Mouse (Mus musculus) midbrain, embryonic 10.5 days (tissue): ENCODE results near the gene Spib. TPM values are rescaled to one million over a fixed set of nuclear protein-coding genes. Genes with fewer than 3 reads are reported as not detected.

ENCODE experiments used
- DNase-seq: peaks from one replicate; pipeline ENCODE4 v3.0.0-alpha.2; 2017; ENCODE audit warnings: low spot score
- H3K27ac ChIP-seq: fragments of 300-500 bp; sonication (generic); replicated peaks from 2 replicates; pipeline ENCODE4 v1.5.1; 2016; ENCODE audit warnings: mild to moderate bottlenecking
- H3K27me3 ChIP-seq: fragments of 300-500 bp; sonication (generic); 2 replicates; pipeline ENCODE4 v1.6.1; 2016; ENCODE audit warnings: low read depth, mild to moderate bottlenecking; ENCODE audit not compliant: poor library complexity, severe bottlenecking
- H3K36me3 ChIP-seq: fragments of 300-500 bp; sonication (generic); 2 replicates; pipeline ENCODE4 v1.6.1; 2016; ENCODE audit warnings: mild to moderate bottlenecking, moderate library complexity
- H3K4me1 ChIP-seq: fragments of 300-500 bp; sonication (generic); 2 replicates; pipeline ENCODE4 v1.6.1; 2016
- H3K4me3 ChIP-seq: fragments of 300-500 bp; sonication (generic); 2 replicates; pipeline ENCODE4 v1.5.1; 2016; ENCODE audit warnings: mild to moderate bottlenecking, moderate library complexity
- H3K9me3 ChIP-seq: fragments of 300-500 bp; sonication (generic); replicated peaks from 2 replicates; pipeline ENCODE4 v1.6.1; 2016; ENCODE audit warnings: mild to moderate bottlenecking
- WGBS: fragments of 180-500 bp; shearing (Covaris S2); methylation state at CpG from one replicate; pipeline ENCODE4 v1.1.7; 2016; 5-methylcytosine and 5-hydroxymethylcytosine counted together
- polyA plus RNA-seq: library from polyadenylated mRNA; unstranded; fragments of >200 nt; fragmentation: Nextera tagmentation; extraction: Ambion mirVana; gene quantifications from 2 replicates; pipeline ENCODE4 v1.2.1, GENCODE M21; 2016

The Spib gene
- polyA plus RNA-seq, 1 experiment from 2014 or later: not detected

DNA sequence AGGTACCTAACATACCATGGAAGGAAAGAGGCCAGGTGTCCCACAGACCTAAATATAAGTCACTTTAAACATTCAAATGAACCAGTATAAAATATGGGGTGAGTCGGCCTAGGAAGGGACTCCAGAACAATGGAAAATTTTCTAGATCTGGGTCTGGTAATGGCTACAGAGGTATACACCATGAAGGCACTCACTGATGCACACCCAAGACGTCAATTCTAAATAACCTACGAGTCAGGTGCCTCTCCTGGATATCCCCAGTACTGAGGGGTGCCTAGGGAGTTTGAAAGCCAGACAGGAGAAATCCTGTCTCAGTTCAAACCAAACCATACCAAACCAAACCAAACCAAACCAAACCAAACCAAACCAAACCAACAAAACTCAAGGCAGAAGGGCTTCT lies 1.4 kb downstream of the Spib start:
- peaks cover 34% of the 10 kb centered on the region for H3K36me3 ChIP-seq
- peaks cover 14% of the 10 kb centered on the region for H3K4me1 ChIP-seq
- H3K9me3 ChIP-seq: no peaks in the 10 kb centered on the region
- H3K4me3 ChIP-seq: no peak overlapping the region
- DNase-seq: no peak
- WGBS: 75% methylated on average over 3 of the region's 3 CpGs
- H3K27me3 ChIP-seq: peaks cover 48% of the 10 kb centered on the region
- H3K27ac ChIP-seq: no peak overlapping the region

GRCm38 (mm10) chr7:44529518-44529917 lies 2.4 kb downstream of the Spib start:
- H3K27ac ChIP-seq: no peak overlapping the region
- WGBS: 64% methylated on average over 5 of the region's 5 CpGs
- H3K4me1 ChIP-seq: peaks cover 24% of the 10 kb centered on the region
- peaks cover 24% of the 10 kb centered on the region for H3K36me3 ChIP-seq
- H3K27me3 ChIP-seq: peaks cover 58% of the 10 kb centered on the region
- no peak overlapping the region for H3K4me3 ChIP-seq
- no peak for DNase-seq
- no peaks in the 10 kb centered on the region for H3K9me3 ChIP-seq

GRCm38 (mm10) chr7:44527483-44528398 lies 4.1 kb downstream of the Spib start:
- 7% methylated on average over 40 of the region's 40 CpGs for WGBS
- peaks cover 76% of the 10 kb centered on the region for H3K27me3 ChIP-seq
- peak overlapping the region; percentile 59; the same call in 1 of the 2 replicates for H3K27ac ChIP-seq
- H3K9me3 ChIP-seq: no peaks in the 10 kb centered on the region
- DNase-seq: peak; percentile 74
- peaks cover 24% of the 10 kb centered on the region for H3K4me1 ChIP-seq
- peak overlapping the region; percentile 53 for H3K4me3 ChIP-seq
- peaks cover 6% of the 10 kb centered on the region for H3K36me3 ChIP-seq

DNA sequence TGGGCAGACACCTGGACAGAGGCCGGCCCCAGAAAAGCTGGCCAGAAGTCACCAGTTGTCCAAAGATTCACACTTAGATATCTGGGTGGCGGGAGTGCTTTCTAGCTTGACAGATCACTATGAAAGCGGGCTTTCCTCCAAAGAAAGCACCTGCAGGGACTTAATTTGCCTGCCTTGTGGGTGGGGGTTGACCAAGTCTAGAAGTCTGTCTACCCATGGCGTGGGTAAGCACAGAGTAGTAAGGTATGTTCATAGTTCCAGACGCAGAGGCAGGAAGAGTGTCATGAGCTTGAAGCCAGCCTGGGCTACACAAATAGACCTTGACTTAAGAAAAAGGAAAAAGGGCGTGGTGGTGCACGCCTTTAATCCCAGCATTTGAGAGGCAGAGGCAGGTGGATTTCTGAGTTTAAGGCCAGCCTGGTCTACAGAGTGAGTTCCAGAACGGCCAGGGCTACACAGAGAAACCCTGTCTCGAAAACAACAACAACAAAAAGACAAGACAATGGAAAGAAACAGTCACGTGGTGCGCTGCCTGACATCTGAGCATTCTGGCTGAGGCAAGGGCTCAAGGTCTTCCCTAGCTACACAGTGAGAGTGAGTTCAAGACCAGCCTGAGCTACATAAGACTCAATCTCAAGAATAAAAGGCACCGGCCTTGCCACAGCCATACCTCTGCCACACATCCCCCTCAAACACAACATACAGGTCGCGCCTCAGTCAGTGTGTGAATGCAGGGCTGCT lies 5.3 kb downstream of the Spib start:
- no peak for DNase-seq
- peaks cover 88% of the 10 kb centered on the region for H3K27me3 ChIP-seq
- peaks cover 29% of the 10 kb centered on the region for H3K4me1 ChIP-seq
- 88% methylated on average over 14 of the region's 14 CpGs for WGBS
- H3K4me3 ChIP-seq: no peak overlapping the region
- no peak overlapping the region for H3K27ac ChIP-seq
- no peaks in the 10 kb centered on the region for H3K36me3 ChIP-seq
- H3K9me3 ChIP-seq: no peaks in the 10 kb centered on the region

GRCm38 (mm10) chr7:44525126-44525832 lies 6.6 kb downstream of the Spib start:
- peaks cover 35% of the 10 kb centered on the region for H3K4me1 ChIP-seq
- peak overlapping the region; percentile 9; the same call in 1 of the 2 replicates for H3K4me3 ChIP-seq
- DNase-seq: no peak
- WGBS: 21% methylated on average over 22 of the region's 22 CpGs
- no peaks in the 10 kb centered on the region for H3K36me3 ChIP-seq
- H3K27ac ChIP-seq: peak overlapping the region; percentile 49
- no peaks in the 10 kb centered on the region for H3K9me3 ChIP-seq
- H3K27me3 ChIP-seq: peaks cover 98% of the 10 kb centered on the region

DNA sequence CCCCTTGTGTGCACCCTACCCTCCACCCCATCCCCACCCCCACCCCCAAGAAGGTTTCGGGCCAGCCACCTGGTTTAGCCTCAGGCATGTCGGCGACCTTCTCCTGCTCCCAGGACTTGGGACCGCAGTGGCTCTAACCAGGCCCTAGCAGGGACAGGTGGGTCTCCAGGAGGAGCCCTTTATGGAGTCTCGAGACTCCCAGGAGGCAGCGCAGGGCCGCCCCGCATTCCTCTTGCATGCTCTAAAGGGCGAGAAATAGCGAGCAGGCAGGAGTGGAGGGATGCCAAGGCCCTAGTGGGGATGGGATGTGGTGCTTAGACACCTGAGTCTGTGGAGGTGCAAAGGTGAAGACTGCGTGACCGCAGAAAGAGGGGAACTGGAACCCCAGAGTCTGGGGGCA lies 7.4 kb downstream of the Spib start, which contains the start of gene Mybpc2:
TSS of gene Mybpc2 (minus strand) at position 155 of the 400 bp plus-strand sequence.
- peaks cover 34% of the 10 kb centered on the region for H3K4me1 ChIP-seq
- 33% methylated on average over 12 of the region's 12 CpGs for WGBS
- H3K4me3 ChIP-seq: peak within 1 kb of the TSS; percentile 9; the same call in 1 of the 2 replicates
- no peak for DNase-seq
- H3K27me3 ChIP-seq: peaks cover 90% of the 10 kb centered on the region
- no peaks in the 10 kb centered on the region for H3K36me3 ChIP-seq
- peak within 1 kb of the TSS; percentile 49 for H3K27ac ChIP-seq
- H3K9me3 ChIP-seq: no peaks in the 10 kb centered on the region

GRCm38 (mm10) chr7:44523056-44523455 lies 8.8 kb downstream of the Spib start:
- H3K36me3 ChIP-seq: no peaks in the 10 kb centered on the region
- H3K9me3 ChIP-seq: no peaks in the 10 kb centered on the region
- H3K4me1 ChIP-seq: peaks cover 28% of the 10 kb centered on the region
- no peak overlapping the region for H3K27ac ChIP-seq
- DNase-seq: no peak
- H3K27me3 ChIP-seq: peaks cover 76% of the 10 kb centered on the region
- 91% methylated on average over 2 of the region's 2 CpGs for WGBS
- H3K4me3 ChIP-seq: no peak overlapping the region

- peak; percentile 67 for DNase-seq
- 2% methylated on average over 20 of the region's 20 CpGs for WGBS
- peaks cover 63% of the 10 kb centered on the region for H3K27me3 ChIP-seq
- H3K27ac ChIP-seq: no peak overlapping the region
- H3K4me1 ChIP-seq: peaks cover 22% of the 10 kb centered on the region
- peak overlapping the region; percentile 36 for H3K4me3 ChIP-seq
- no peaks in the 10 kb centered on the region for H3K9me3 ChIP-seq
- no peaks in the 10 kb centered on the region for H3K36me3 ChIP-seq
Measured at GRCm38 (mm10) chr7:44521710-44522109, 10.2 kb downstream of the Spib start.

- H3K27ac ChIP-seq: no peak overlapping the region
- H3K27me3 ChIP-seq: peaks cover 55% of the 10 kb centered on the region
- WGBS: 65% methylated on average over 3 of the region's 3 CpGs
- H3K36me3 ChIP-seq: no peaks in the 10 kb centered on the region
- no peaks in the 10 kb centered on the region for H3K9me3 ChIP-seq
- H3K4me1 ChIP-seq: peaks cover 22% of the 10 kb centered on the region
- H3K4me3 ChIP-seq: 0 out of 2 replicates have a peak overlapping the region, but pooled peaks have one; percentile 36
- no peak for DNase-seq
Measured at GRCm38 (mm10) chr7:44520990-44521389, 10.9 kb downstream of the Spib start.

DNA sequence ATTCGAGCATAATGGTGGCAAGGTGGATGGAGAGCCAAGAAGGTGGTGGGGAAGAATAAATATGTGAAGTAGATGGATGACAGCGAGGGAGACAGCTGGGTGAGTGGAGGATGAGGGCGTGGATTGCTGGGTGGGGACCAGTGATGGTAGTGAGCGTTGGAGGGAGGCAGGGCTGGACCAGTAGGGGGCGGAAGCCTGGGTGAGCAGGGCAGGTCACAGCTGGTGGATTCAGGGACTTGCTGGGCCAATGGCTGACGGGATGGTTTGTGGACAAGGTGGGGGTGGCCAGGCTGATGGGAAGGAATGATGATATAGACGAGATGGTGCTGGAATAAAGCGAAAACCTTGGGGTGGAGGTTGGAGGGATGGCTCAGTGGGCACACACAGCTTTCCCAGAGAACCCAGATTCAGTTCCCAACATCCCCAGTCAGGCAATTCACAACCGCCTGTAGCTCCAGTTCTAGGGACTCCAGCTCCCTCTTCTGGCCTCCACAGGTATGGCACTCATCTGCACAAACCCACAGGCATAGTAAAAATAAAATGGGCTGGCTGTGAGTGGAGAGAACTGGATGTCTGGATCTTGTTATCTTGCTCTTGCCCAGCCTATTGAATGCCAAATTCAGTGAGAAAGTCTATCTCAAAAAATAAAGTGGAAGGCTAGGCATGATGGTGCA lies 12.5 kb downstream of the Spib start:
- Histone ChIP-seq H3K4me1 (peaks cover 10% of the 10 kb centered on the region), H3K27me3 (peaks cover 39% of the 10 kb centered on the region), H3K4me3 (no peak overlapping the region), H3K36me3 (no peaks in the 10 kb centered on the region), H3K27ac (no peak overlapping the region), H3K9me3 (no peaks in the 10 kb centered on the region)
- WGBS: 75% methylated on average over 9 of the region's 9 CpGs
- DNase-seq: no peak

- H3K4me1 ChIP-seq: no peaks in the 10 kb centered on the region
- DNase-seq: no peak
- no peak overlapping the region for H3K4me3 ChIP-seq
- H3K27me3 ChIP-seq: 0 out of 2 replicates have a peak, but pooled peaks cover 7% of the 10 kb centered on the region
- no peak overlapping the region for H3K27ac ChIP-seq
- peaks cover 5% of the 10 kb centered on the region; the same call in 1 of the 2 replicates for H3K9me3 ChIP-seq
- no peaks in the 10 kb centered on the region for H3K36me3 ChIP-seq
Measured at GRCm38 (mm10) chr7:44507491-44507890, 24.4 kb downstream of the Spib start.
